Mouse (Mus musculus) myocyte (in vitro differentiated cells): ENCODE measurements at regions not wholly inside any gene's neighbourhood (a gene's known extent, or its start where the extent isn't known, plus 50 kb on each side); places are given as distances from the start of the nearest gene placed in this dataset.

ENCODE experiments used
- H3K27me3 ChIP-seq: one replicate; pipeline ENCODE4 v1.6.1; 2011; ENCODE audit not compliant: control insufficient read depth, insufficient read depth, insufficient read length
- H3K36me3 ChIP-seq: one replicate; pipeline ENCODE4 v1.6.1; 2011; ENCODE audit not compliant: control insufficient read depth, insufficient read depth
- H3K4me2 ChIP-seq: one replicate; pipeline ENCODE4 v1.6.1; 2011; ENCODE audit warnings: low read depth, control low read depth
- H3K4me3 ChIP-seq: one replicate; pipeline ENCODE4 v1.5.1; 2011; ENCODE audit warnings: mild to moderate bottlenecking, control low read depth, moderate library complexity
- H3K79me2 ChIP-seq: one replicate; pipeline ENCODE4 v1.6.1; 2011; ENCODE audit not compliant: control insufficient read depth, insufficient read depth
- H3ac ChIP-seq: one replicate; pipeline ENCODE4 v1.6.1; 2011; ENCODE audit not compliant: control insufficient read depth, insufficient read length
- CEBPB ChIP-seq: IDR thresholded peaks from 2 replicates; pipeline ENCODE4 v1.6.1; 2011; ENCODE audit warnings: mild to moderate bottlenecking, moderate library complexity; ENCODE audit not compliant: poor library complexity, insufficient read depth, severe bottlenecking
- E2F4 ChIP-seq: IDR thresholded peaks from one replicate; pipeline ENCODE4 v1.6.1; 2011; ENCODE audit warnings: mild to moderate bottlenecking, control low read depth, moderate library complexity; ENCODE audit not compliant: insufficient read depth
- MAX ChIP-seq: IDR thresholded peaks from one replicate; pipeline ENCODE4 v1.6.1; 2011; ENCODE audit warnings: low read depth, mild to moderate bottlenecking, control low read depth
- MYOD1 ChIP-seq, 3 experiments: IDR thresholded peaks; one replicate each; pipeline ENCODE4 v1.6.1; 2011; ENCODE audit warnings: control low read depth in 2 of 3, low read depth in 2 of 3, mild to moderate bottlenecking in 2 of 3, moderate library complexity in 1 of 3; ENCODE audit not compliant: insufficient read length in 2 of 3, control insufficient read depth in 1 of 3
- MYOG ChIP-seq, 3 experiments: IDR thresholded peaks; one replicate each; pipeline ENCODE4 v1.6.1; 2011; ENCODE audit warnings: control low read depth in 2 of 3, low read depth in 2 of 3, mild to moderate bottlenecking in 2 of 3; ENCODE audit not compliant: insufficient read length in 2 of 3, control insufficient read depth in 1 of 3, insufficient read depth in 1 of 3
- POLR2A ChIP-seq: IDR thresholded peaks from one replicate; pipeline ENCODE4 v1.6.1; 2011; ENCODE audit warnings: low read depth, mild to moderate bottlenecking, control low read depth, moderate library complexity; ENCODE audit not compliant: insufficient read length
- POLR2AphosphoS2 ChIP-seq: IDR thresholded peaks from one replicate; pipeline ENCODE4 v1.6.1; 2011; ENCODE audit warnings: low read depth, control low read depth; ENCODE audit not compliant: insufficient read length
- REST ChIP-seq: IDR thresholded peaks from one replicate; pipeline ENCODE4 v1.6.1; 2011; ENCODE audit warnings: mild to moderate bottlenecking, control low read depth, moderate library complexity; ENCODE audit not compliant: insufficient read depth, insufficient read length
- SRF ChIP-seq: IDR thresholded peaks from one replicate; pipeline ENCODE4 v1.6.1; 2011; ENCODE audit warnings: low read depth; ENCODE audit not compliant: control insufficient read depth, insufficient read length
- TCF12 ChIP-seq: IDR thresholded peaks from one replicate; pipeline ENCODE4 v1.6.1; 2011; ENCODE audit warnings: mild to moderate bottlenecking, control low read depth; ENCODE audit not compliant: poor library complexity, insufficient read depth, severe bottlenecking
- TCF3 ChIP-seq: IDR thresholded peaks from one replicate; pipeline ENCODE4 v1.6.1; 2011; ENCODE audit warnings: low read depth, control low read depth; ENCODE audit not compliant: insufficient read length
- USF1 ChIP-seq: IDR thresholded peaks from one replicate; pipeline ENCODE4 v1.6.1; 2011; ENCODE audit warnings: low read depth, mild to moderate bottlenecking, control low read depth, moderate library complexity

DNA sequence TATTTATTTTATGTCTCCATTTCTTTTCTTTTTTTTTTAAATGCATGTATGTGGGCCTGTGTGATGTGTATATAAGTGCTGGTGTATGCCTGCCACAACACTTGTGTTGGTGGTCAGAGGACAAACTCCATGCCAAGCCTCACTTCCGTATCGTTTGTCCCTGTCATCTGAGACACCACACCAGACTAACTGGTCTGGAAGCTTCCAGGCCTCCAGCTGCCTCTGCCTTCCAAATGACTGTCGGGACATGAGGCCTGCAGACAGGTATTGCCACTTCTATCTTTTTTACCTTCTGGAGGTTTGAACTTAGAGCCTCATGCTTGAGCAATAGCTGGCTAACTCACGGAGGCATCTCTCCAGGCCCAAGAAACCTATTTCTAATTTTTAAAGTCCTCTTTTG lies 318.3 kb downstream of the Foxo1 start:
- H3ac ChIP-seq = no peak overlapping the region
- H3K27me3 ChIP-seq = no peaks in the 10 kb centered on the region
- no peaks in the 10 kb centered on the region for H3K36me3 ChIP-seq
- TF ChIP-seq MYOG (IDR thresholded peaks at IDR 0.05; ENCODE audit: control insufficient read depth in 1 of 3, insufficient read depth in 1 of 3, insufficient read length in 2 of 3, low read depth in 2 of 3) (peak in 2 of 3 experiments; percentile 14 to 54), CEBPB (no peak), MYOD1 (IDR thresholded peaks at IDR 0.05; ENCODE audit: control insufficient read depth in 1 of 3, insufficient read length in 2 of 3, low read depth in 2 of 3) (peak in 2 of 3 experiments; percentile 21 to 66)
- H3K4me3 ChIP-seq = no peak overlapping the region
- no peaks in the 10 kb centered on the region for H3K79me2 ChIP-seq
- H3K4me2 ChIP-seq = no peak overlapping the region

DNA sequence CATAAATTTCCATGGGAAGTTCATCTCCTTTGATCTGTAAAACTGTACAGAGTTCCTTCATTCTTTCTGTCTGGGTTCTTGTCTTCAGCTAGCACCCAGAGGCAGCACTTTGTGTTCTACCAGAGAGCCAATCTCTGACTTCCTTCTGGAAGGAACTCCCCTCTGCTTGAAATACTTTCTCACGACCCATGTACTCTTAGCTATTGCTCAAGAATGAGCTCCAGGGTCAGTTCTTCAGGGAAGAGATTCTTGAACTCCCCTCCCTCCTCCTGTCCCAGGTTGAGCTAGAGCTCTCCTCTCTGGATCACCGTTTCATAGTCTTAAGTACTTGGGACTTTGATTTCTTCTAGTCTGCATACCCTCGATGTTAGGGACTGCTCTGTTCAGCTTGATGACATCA lies 311.8 kb downstream of the Foxo1 start:
- Histone ChIP-seq H3K27me3 (no peaks in the 10 kb centered on the region), H3K4me2 (no peak overlapping the region), H3K79me2 (no peaks in the 10 kb centered on the region), H3K36me3 (no peaks in the 10 kb centered on the region), H3K4me3 (no peak overlapping the region), H3ac (no peak overlapping the region)
- TF ChIP-seq MYOG (IDR thresholded peaks at IDR 0.05; ENCODE audit: control insufficient read depth in 1 of 3, insufficient read depth in 1 of 3, insufficient read length in 2 of 3, low read depth in 2 of 3) (no peak), CEBPB (no peak), MYOD1 (IDR thresholded peaks at IDR 0.05; ENCODE audit: control insufficient read depth in 1 of 3, insufficient read length in 2 of 3, low read depth in 2 of 3) (no peak), TCF12 (no peak), TCF3 (no peak), REST (no peak), E2F4 (no peak), SRF (no peak), USF1 (no peak), POLR2A (no peak), POLR2AphosphoS2 (no peak), MAX (no peak)

DNA sequence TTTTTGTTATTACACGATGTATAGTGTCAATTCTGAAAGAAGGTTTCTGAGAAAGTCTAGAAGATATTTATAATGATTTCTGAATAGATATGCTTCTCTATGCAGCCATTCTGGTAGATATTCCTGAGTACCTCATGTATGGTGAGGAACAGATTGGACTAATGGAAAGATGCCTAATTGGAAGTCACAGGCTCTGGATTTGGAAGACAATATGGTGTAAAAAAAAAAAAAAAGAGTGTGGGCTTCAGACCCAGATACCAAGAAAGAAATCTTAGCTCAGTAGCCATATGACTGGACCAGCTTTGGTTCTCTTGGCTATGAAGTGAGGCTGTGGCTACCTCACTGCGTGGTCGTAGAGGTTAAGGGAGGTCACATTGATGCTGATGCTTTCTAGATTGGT lies 311.0 kb downstream of the Foxo1 start:
- Histone ChIP-seq H3K4me2 (no peak overlapping the region), H3ac (no peak overlapping the region), H3K27me3 (no peaks in the 10 kb centered on the region), H3K4me3 (no peak overlapping the region), H3K36me3 (no peaks in the 10 kb centered on the region), H3K79me2 (no peaks in the 10 kb centered on the region)
- TF ChIP-seq SRF = no peak
- TF ChIP-seq TCF12 = no peak
- no peak for TF ChIP-seq POLR2AphosphoS2
- TF ChIP-seq MAX = no peak
- TF ChIP-seq CEBPB = no peak
- TF ChIP-seq E2F4 = no peak
- TF ChIP-seq MYOG (IDR thresholded peaks at IDR 0.05; ENCODE audit: control insufficient read depth in 1 of 3, insufficient read depth in 1 of 3, insufficient read length in 2 of 3, low read depth in 2 of 3) = no peak
- no peak for TF ChIP-seq MYOD1 (IDR thresholded peaks at IDR 0.05; ENCODE audit: control insufficient read depth in 1 of 3, insufficient read length in 2 of 3, low read depth in 2 of 3)
- no peak for TF ChIP-seq TCF3

DNA sequence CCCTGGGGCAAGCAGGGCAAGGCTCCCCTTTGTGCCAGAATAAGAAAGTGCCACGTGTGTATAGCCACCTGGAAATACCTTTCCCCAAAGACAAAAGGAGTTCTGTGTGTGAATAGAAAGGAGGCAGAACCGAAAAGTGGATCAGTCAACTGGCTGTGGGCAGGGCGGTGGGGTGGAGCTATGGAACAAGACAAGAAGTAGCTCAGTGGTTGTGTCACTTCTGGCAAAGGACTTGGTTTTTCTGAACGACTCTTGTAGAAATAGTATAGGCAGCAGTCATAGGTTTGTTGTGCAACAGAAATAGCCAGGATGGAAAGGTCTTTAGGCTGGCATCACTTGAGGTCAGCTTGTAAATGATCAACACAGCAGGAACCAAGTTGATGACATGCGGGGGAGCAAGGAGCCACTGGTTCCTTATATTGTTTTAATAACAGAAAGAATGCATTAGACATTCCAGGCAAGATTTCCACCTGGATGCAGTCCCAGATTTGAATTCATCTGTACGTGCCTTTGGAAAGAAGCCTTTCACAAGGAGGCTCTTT lies 308.6 kb downstream of the Foxo1 start:
- H3K79me2 ChIP-seq = no peaks in the 10 kb centered on the region
- H3K4me2 ChIP-seq = peak overlapping the region; percentile 19
- H3ac ChIP-seq = no peak overlapping the region
- no peaks in the 10 kb centered on the region for H3K27me3 ChIP-seq
- H3K4me3 ChIP-seq = no peak overlapping the region
- TF ChIP-seq TCF3 (no peak), SRF (no peak), MAX (no peak), POLR2AphosphoS2 (no peak), USF1 (no peak), E2F4 (no peak), MYOG (IDR thresholded peaks at IDR 0.05; ENCODE audit: control insufficient read depth in 1 of 3, insufficient read depth in 1 of 3, insufficient read length in 2 of 3, low read depth in 2 of 3) (no peak), POLR2A (no peak), TCF12 (no peak), REST (no peak), MYOD1 (IDR thresholded peaks at IDR 0.05; ENCODE audit: control insufficient read depth in 1 of 3, insufficient read length in 2 of 3, low read depth in 2 of 3) (no peak), CEBPB (no peak)
- H3K36me3 ChIP-seq = no peaks in the 10 kb centered on the region

DNA sequence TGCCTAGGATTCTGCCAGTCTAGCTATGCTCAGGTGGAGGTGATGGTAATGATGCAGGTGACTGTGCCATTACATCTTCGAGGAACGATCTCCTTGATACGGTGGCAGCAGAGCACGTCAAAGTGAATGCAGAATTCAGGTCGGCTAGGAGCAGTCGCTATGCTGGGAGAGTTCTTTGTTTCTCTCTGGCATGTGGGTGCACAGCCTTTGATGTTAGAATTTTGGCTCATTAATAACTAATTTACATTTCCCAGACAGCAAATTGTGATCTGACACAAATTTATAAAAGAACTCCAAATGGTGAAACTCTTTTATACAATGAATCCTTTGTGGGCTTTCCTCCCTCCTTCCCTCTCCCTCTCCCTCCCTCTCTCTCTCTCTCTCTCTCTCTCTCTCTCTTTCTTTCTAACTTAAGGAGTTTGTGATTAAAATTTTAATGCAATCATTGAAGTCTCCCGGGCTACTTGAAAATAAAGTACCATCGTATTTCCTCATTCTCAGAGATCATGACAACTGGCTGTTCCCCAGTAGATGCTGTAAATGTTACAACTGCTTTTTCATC lies 307.2 kb downstream of the Foxo1 start:
- no peak for TF ChIP-seq REST
- no peak for TF ChIP-seq CEBPB
- no peak for TF ChIP-seq POLR2A
- no peak for TF ChIP-seq E2F4
- no peak for TF ChIP-seq MYOD1 (IDR thresholded peaks at IDR 0.05; ENCODE audit: control insufficient read depth in 1 of 3, insufficient read length in 2 of 3, low read depth in 2 of 3)
- no peak for TF ChIP-seq SRF
- TF ChIP-seq MAX = no peak
- TF ChIP-seq TCF3 = no peak
- no peak for TF ChIP-seq MYOG (IDR thresholded peaks at IDR 0.05; ENCODE audit: control insufficient read depth in 1 of 3, insufficient read depth in 1 of 3, insufficient read length in 2 of 3, low read depth in 2 of 3)
- TF ChIP-seq TCF12 = no peak
- TF ChIP-seq USF1 = no peak
- TF ChIP-seq POLR2AphosphoS2 = no peak
- Histone ChIP-seq H3K27me3 (no peaks in the 10 kb centered on the region), H3K36me3 (no peaks in the 10 kb centered on the region), H3K4me2 (no peak overlapping the region), H3K4me3 (no peak overlapping the region), H3K79me2 (no peaks in the 10 kb centered on the region), H3ac (no peak overlapping the region)
